Mouse (Mus musculus) limb, embryonic 10.5 days (tissue): ENCODE data around the gene Cwc25. TPM values are rescaled to one million over a fixed set of nuclear protein-coding genes. Genes with fewer than 3 reads are reported as not detected.
"Not testable (repeated sequence)": the region's sequence is repeated elsewhere in the genome, so short reads cannot be mapped to it uniquely, and the experiment has no call there.

Experiments used
- DNase-seq: peaks from one replicate; pipeline ENCODE4 v3.0.0-alpha.2; 2017; ENCODE audit warnings: low spot score
- H3K27ac ChIP-seq: fragments of 300-500 bp; sonication (generic); 2 replicates; pipeline ENCODE4 v1.5.1; 2016; ENCODE audit warnings: mild to moderate bottlenecking
- H3K27me3 ChIP-seq: fragments of 300-500 bp; sonication (generic); 2 replicates; pipeline ENCODE4 v1.6.1; 2016; ENCODE audit warnings: low read depth, mild to moderate bottlenecking; ENCODE audit not compliant: poor library complexity, severe bottlenecking
- H3K36me3 ChIP-seq: fragments of 300-500 bp; sonication (generic); 2 replicates; pipeline ENCODE4 v1.6.1; 2016; ENCODE audit warnings: mild to moderate bottlenecking, moderate library complexity
- H3K4me1 ChIP-seq: fragments of 300-500 bp; sonication (generic); 2 replicates; pipeline ENCODE4 v1.6.1; 2016
- H3K4me3 ChIP-seq: fragments of 300-500 bp; sonication (generic); 2 replicates; pipeline ENCODE4 v1.5.1; 2016; ENCODE audit warnings: mild to moderate bottlenecking, moderate library complexity
- H3K9me3 ChIP-seq: fragments of 300-500 bp; sonication (generic); replicated peaks from 2 replicates; pipeline ENCODE4 v1.6.1; 2016; ENCODE audit warnings: mild to moderate bottlenecking
- WGBS: fragments of 180-500 bp; shearing (Covaris S2); methylation state at CpG from one replicate; pipeline ENCODE4 v1.1.7; 2016; 5-methylcytosine and 5-hydroxymethylcytosine counted together
- polyA plus RNA-seq: library from polyadenylated mRNA; unstranded; fragments of >200 nt; fragmentation: Nextera tagmentation; extraction: Ambion mirVana; gene quantifications from 2 replicates; pipeline ENCODE4 v1.2.1, GENCODE M21; 2016

The Cwc25 gene
- polyA plus RNA-seq, 1 experiment from 2014 or later, result 21.6 TPM

GRCm38 (mm10) chr11:97745331-97745721, 21.0 kb downstream of the Cwc25 start:
- WGBS, result 13% methylated on average over 13 of the region's 13 CpGs
- H3K36me3 ChIP-seq, result peaks cover 44% of the 10 kb centered on the region
- peak overlapping the region; percentile 94 for H3K4me3 ChIP-seq
- peak overlapping the region; percentile 97 for H3K27ac ChIP-seq
- peaks cover 27% of the 10 kb centered on the region for H3K4me1 ChIP-seq
- no peak for DNase-seq
- no peaks in the 10 kb centered on the region for H3K9me3 ChIP-seq
- no peaks in the 10 kb centered on the region for H3K27me3 ChIP-seq

DNA sequence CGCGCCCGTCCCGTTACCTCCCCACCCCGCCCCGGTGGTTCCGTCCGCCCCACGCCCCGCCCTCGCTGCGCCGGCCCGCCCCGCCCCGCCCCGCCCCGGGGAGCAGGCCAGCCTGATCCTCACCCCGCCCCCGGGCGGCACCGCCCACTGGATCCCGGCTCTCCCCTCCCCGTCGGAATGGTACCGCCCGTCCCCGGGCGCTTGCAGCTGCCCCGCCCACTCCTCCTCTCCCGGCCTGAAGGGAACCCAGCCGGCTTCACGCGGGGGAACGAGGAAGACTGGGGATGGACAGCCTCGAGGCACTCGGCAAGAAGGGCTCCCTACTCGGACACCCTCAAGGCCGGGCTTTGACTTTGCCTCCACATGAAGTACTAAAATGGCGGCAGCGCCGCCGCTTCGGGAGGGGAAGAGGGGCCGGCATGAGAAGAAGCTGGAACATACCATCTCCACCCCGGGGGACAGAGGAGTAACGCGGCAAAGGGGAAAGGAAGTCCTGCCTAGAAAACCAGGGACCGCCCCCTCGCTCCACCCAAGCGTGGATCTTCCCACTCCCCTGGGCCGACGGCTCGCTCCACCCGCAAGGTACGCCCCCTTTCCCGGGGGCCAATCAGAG, 21.5 kb downstream of the Cwc25 start:
- H3K36me3 ChIP-seq, result peaks cover 39% of the 10 kb centered on the region
- H3K27me3 ChIP-seq, result no peaks in the 10 kb centered on the region
- H3K9me3 ChIP-seq, result no peaks in the 10 kb centered on the region
- H3K4me1 ChIP-seq, result peaks cover 32% of the 10 kb centered on the region
- H3K4me3 ChIP-seq, result peak overlapping the region; percentile 94
- peak; percentile 100 for DNase-seq
- H3K27ac ChIP-seq, result peak overlapping the region; percentile 97
- WGBS, result under 1% methylated on average over 56 of the region's 57 CpGs

- H3K36me3 ChIP-seq, result peaks cover 32% of the 10 kb centered on the region
- H3K9me3 ChIP-seq, result no peaks in the 10 kb centered on the region
- H3K4me1 ChIP-seq, result peaks cover 33% of the 10 kb centered on the region
- no peak for DNase-seq
- no peaks in the 10 kb centered on the region for H3K27me3 ChIP-seq
- peak within 1 kb of the TSS; percentile 97 for H3K27ac ChIP-seq
- peak within 1 kb of the TSS; percentile 94 for H3K4me3 ChIP-seq
- WGBS, result 1% methylated on average over 62 of the region's 63 CpGs
Measured at GRCm38 (mm10) chr11:97744063-97744717, 22.2 kb downstream of the Cwc25 start, which contains the start of gene Pip4k2b. Pip4k2b (minus strand) TSS chr11:97744704.

DNA sequence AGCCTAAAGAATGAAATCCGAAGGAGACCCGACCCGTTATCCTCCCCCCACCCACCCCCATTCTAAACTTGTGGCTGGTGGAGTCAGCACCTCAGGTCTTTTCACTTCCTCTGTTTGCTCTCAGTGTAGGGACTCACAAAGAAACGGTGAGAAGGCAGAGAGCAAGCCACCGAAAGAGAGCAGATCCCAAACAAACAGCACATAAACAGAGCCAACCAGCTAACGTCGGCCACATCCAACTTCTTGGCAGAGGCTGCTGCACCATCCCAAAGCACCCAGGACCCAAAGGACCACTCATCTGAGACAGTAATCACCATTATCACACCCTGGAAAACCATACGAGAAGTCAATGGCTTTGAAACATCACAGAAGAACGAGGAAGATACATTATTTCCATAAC, 22.9 kb downstream of the Cwc25 start:
- 53% methylated on average over 9 of the region's 9 CpGs for WGBS

GRCm38 (mm10) chr11:97742591-97742990, 23.8 kb downstream of the Cwc25 start:
- Histone ChIP-seq H3K9me3 (no peaks in the 10 kb centered on the region), H3K4me3 (peak overlapping the region; percentile 94), H3K27ac (peak overlapping the region; percentile 97; the same call in 1 of the 2 replicates), H3K36me3 (peaks cover 21% of the 10 kb centered on the region), H3K27me3 (no peaks in the 10 kb centered on the region), H3K4me1 (peaks cover 38% of the 10 kb centered on the region)
- DNase-seq, result no peak
- WGBS, result 90% methylated on average over 9 of the region's 9 CpGs

More for the DNA sequence above, 22.9 kb downstream of the Cwc25 start:
- peaks cover 33% of the 10 kb centered on the region for H3K4me1 ChIP-seq
- no peaks in the 10 kb centered on the region for H3K9me3 ChIP-seq
- H3K4me3 ChIP-seq, result peak overlapping the region; percentile 94
- peak overlapping the region; percentile 97 for H3K27ac ChIP-seq
- peaks cover 30% of the 10 kb centered on the region for H3K36me3 ChIP-seq
- no peaks in the 10 kb centered on the region for H3K27me3 ChIP-seq
- DNase-seq, result no peak

GRCm38 (mm10) chr11:97742157-97742556, 24.2 kb downstream of the Cwc25 start:
- DNase-seq, result no peak
- no peaks in the 10 kb centered on the region for H3K27me3 ChIP-seq
- peaks cover 38% of the 10 kb centered on the region for H3K4me1 ChIP-seq
- H3K27ac ChIP-seq, result no peak overlapping the region
- peaks cover 17% of the 10 kb centered on the region for H3K36me3 ChIP-seq
- no peaks in the 10 kb centered on the region for H3K9me3 ChIP-seq
- 94% methylated on average over 5 of the region's 5 CpGs for WGBS
- H3K4me3 ChIP-seq, result no peak overlapping the region

DNA sequence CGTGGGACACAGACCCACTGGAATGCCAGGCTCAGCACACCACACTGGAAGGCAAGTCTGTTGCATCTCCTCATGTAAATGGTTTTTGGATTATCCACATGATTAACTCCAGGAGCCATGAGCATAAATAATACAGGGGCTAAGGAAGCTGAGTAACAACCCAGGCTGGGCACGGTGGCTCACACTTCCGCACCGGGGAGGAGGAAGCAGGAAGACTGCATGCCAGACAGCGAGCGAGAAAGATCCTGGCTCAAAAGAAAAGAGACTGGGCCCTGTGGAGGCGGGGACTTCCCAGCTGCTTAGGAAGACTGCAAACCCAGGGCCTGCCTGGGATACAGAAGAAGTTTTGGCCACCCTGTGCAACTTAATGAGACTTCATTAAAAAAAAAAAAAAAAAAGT, 26.2 kb downstream of the Cwc25 start:
- peaks cover 9% of the 10 kb centered on the region; the same call in 1 of the 2 replicates for H3K36me3 ChIP-seq
- no peak overlapping the region for H3K27ac ChIP-seq
- no peaks in the 10 kb centered on the region for H3K9me3 ChIP-seq
- 0 out of 2 replicates have a peak overlapping the region, but pooled peaks have one; percentile 1 for H3K4me3 ChIP-seq
- H3K4me1 ChIP-seq, result peaks cover 35% of the 10 kb centered on the region
- DNase-seq, result no peak
- 58% methylated on average over 7 of the region's 7 CpGs for WGBS
- no peaks in the 10 kb centered on the region for H3K27me3 ChIP-seq

DNA sequence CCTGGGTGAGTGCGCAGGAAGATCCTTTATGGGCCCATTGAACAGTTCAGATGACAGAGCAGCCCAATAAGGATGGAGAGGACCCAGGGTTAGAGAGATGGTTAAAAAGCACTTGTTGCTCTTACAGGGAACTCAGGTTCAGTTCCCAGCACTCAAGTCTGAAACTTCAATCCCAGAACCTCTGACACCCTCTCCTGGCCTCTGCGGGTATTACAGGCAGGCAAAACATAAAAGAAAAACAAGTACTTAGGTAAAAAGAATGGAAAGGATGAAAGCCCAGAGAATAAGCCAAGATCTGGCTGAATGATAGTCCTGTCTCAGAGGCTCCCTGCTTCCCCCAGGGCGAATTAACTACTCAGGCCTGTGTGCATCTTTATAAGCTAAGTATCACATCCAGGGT, 27.2 kb downstream of the Cwc25 start:
- DNase-seq, result no peak
- Histone ChIP-seq H3K4me3 (no peak overlapping the region), H3K9me3 (no peaks in the 10 kb centered on the region), H3K27ac (no peak overlapping the region), H3K27me3 (no peaks in the 10 kb centered on the region), H3K4me1 (peaks cover 41% of the 10 kb centered on the region), H3K36me3 (peaks cover 9% of the 10 kb centered on the region; the same call in 1 of the 2 replicates)
- 88% methylated on average over 3 of the region's 3 CpGs for WGBS

GRCm38 (mm10) chr11:97738703-97739102, 27.7 kb downstream of the Cwc25 start:
- 70% methylated on average over 6 of the region's 6 CpGs for whole genome bisulfite sequencing
- DNase-seq, result no peak
- Histone ChIP-seq H3K9me3 (no peaks in the 10 kb centered on the region), H3K36me3 (peaks cover 9% of the 10 kb centered on the region; the same call in 1 of the 2 replicates), H3K27ac (no peak overlapping the region), H3K4me1 (peaks cover 41% of the 10 kb centered on the region), H3K27me3 (no peaks in the 10 kb centered on the region), H3K4me3 (no peak overlapping the region)

GRCm38 (mm10) chr11:97737600-97737999, 28.8 kb downstream of the Cwc25 start:
- Histone ChIP-seq H3K27me3 (0 out of 2 replicates have a peak, but pooled peaks cover under 1% of the 10 kb centered on the region), H3K4me3 (no peak overlapping the region), H3K4me1 (peaks cover 41% of the 10 kb centered on the region), H3K27ac (no peak overlapping the region), H3K36me3 (peaks cover 12% of the 10 kb centered on the region), H3K9me3 (no peaks in the 10 kb centered on the region)
- 82% methylated on average over 4 of the region's 4 CpGs for WGBS
- DNase-seq, result no peak

DNA sequence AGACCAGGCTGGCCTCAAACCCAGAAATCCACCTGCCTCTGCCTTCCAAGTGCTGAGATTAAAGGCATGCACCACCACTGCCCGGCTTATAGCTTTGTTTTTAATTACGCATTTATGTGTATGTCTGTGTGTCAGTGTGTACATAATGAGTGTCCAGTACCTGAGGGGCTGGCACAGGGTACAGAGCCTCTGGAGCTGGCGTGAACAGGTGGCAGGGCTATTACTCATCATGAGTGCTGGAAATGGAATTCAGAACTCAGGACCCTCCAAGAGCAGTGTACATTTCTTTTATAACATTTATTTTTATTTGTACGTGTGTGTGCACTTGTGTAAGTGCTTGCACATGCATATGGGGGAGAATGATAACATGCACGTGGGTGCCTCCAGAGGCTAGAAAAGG, 29.7 kb downstream of the Cwc25 start:
- Histone ChIP-seq H3K27ac (no peak overlapping the region), H3K4me3 (no peak overlapping the region), H3K9me3 (no peaks in the 10 kb centered on the region), H3K4me1 (peaks cover 42% of the 10 kb centered on the region), H3K36me3 (peaks cover 21% of the 10 kb centered on the region), H3K27me3 (peaks cover 7% of the 10 kb centered on the region)
- WGBS, result 95% methylated on average over 5 of the region's 5 CpGs
- DNase-seq, result no peak

DNA sequence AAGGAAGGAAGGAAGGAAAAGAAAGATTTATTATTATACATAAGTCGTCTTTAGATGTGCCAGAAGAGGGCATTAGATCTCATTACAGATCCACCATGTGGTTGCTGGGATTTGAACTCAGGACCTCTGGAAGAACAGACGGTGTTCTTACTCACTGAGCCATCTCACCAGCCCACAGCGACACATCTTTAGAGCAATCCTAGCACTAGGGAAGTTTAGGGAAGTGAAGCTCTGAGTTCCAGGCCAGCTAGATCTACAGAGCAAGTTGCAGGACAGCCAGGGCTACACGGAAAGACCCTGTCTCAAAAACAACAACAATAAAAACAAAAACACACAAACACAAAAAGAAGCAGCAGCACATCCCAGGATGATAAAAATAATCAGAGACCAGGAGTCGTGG, 31.5 kb downstream of the Cwc25 start:
- H3K9me3 ChIP-seq, DNase-seq, H3K4me3 ChIP-seq: not testable (repeated sequence)
- H3K27ac ChIP-seq, result 0 out of 2 replicates have a peak overlapping the region, but pooled peaks have one; percentile 14
- peaks cover 14% of the 10 kb centered on the region for H3K27me3 ChIP-seq
- peaks cover 36% of the 10 kb centered on the region for H3K4me1 ChIP-seq
- peaks cover 37% of the 10 kb centered on the region for H3K36me3 ChIP-seq
- WGBS, result 86% methylated on average over 5 of the region's 5 CpGs

GRCm38 (mm10) chr11:97733689-97734088, 32.7 kb downstream of the Cwc25 start:
- Histone ChIP-seq H3K4me3 (peak overlapping the region; percentile 3; the same call in 1 of the 2 replicates), H3K27me3 (peaks cover 14% of the 10 kb centered on the region), H3K4me1 (peaks cover 44% of the 10 kb centered on the region), H3K9me3 (no peaks in the 10 kb centered on the region), H3K36me3 (peaks cover 45% of the 10 kb centered on the region), H3K27ac (peak overlapping the region; percentile 73)
- WGBS, result 13% methylated on average over 10 of the region's 10 CpGs
- DNase-seq, result peak; percentile 66
